Mouse (Mus musculus) effector memory CD4-positive, alpha-beta T cell, adult 7 months (primary cell): ENCODE results near the gene Zbtb32. TPM values are rescaled to one million over a fixed set of nuclear protein-coding genes. Genes with fewer than 3 reads are reported as not detected.

Experiments
- polyA plus RNA-seq: library from polyadenylated mRNA; unstranded; fragments of 100-300 nt; shearing (Covaris generic); gene quantifications from one replicate; pipeline ENCODE4 v1.2.1, GENCODE M21; 2017

Gene Zbtb32
- 16.9 TPM for polyA plus RNA-seq

DNA sequence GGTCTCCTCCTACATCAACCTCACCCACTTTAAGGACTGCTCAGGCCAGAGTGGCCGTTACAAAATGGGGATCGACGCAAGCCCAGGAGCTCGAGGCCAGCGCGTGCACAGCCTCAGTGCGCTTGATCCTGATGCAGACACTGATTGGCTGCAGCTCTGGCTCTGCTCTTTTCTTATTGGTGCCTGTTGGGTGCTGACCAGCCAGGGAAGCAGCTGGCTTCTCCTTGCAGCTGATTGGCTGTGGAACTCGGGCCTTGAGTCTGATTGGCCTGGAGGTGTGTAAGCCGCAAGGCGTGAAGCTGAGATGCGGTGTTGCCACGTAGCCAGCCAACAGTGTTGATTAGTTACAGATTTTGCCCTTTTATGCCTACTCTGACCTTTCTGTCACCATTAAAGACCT lies at the start of gene Zbtb32:
Zbtb32 (minus strand) TSS at position 124 of the 400 bp plus-strand sequence.

GRCm38 (mm10) chr7:30635752-30636151 lies 37.0 kb upstream of the Zbtb32 start, which contains the start of gene Etv2:
Gene Etv2, minus strand, starts transcription at chr7:30635852.

DNA sequence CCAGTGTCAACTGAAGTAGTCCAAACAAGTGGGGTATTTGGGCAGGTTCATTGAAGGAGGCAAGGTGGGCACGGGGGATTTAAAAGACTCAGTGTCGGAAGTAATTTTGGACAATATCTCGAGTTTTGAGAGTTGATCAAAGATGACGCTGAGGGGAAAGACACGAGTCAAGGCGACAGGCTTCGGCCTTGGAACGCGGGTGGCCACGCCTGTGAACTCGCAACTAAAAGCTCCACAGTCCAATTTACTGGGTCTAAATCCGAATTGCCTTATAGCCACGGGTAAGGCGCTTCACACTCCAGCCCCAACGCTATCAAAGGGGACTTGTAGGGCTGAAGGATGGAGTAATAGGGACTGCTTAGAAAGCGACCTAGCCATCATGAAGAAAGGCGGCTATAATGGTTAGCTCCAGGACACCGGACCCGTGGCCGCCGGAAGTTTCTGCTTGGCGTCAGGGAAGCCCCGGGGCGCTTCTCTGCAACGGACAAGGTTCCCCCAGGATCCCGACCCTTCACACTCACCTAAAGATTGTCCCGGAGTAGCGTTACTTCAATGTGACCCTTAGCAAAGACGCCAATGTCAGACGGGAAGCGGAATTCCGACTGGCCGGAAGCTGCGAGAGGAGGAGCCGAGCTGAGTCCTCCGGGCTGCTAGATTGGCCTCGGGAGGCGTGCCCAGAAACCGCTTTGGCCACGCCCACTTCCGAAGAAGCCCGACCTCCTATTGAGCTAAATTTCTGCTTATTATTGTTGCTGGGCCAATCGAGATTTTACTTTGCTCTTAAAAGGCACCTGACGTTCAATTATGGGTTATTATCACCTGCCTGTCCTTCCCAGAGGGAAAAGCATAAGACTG lies 27.0 kb upstream of the Zbtb32 start, which contains the start of gene Cox6b1:
Cox6b1 (minus strand) TSS at position 622 of the 855 bp plus-strand sequence.

GRCm38 (mm10) chr7:30612654-30613402 lies 14.1 kb upstream of the Zbtb32 start, which contains the start of gene Upk1a:
Gene Upk1a, minus strand, starts transcription at chr7:30612847.

GRCm38 (mm10) chr7:30588676-30589434 lies 9.9 kb downstream of the Zbtb32 start, which contains the start of gene Kmt2b:
Gene Kmt2b, minus strand, starts transcription at chr7:30588726.

GRCm38 (mm10) chr7:30564970-30565571 lies 33.6 kb downstream of the Zbtb32 start, which contains the start of gene Igflr1:
Gene Igflr1, plus strand, starts transcription at chr7:30565427.

DNA sequence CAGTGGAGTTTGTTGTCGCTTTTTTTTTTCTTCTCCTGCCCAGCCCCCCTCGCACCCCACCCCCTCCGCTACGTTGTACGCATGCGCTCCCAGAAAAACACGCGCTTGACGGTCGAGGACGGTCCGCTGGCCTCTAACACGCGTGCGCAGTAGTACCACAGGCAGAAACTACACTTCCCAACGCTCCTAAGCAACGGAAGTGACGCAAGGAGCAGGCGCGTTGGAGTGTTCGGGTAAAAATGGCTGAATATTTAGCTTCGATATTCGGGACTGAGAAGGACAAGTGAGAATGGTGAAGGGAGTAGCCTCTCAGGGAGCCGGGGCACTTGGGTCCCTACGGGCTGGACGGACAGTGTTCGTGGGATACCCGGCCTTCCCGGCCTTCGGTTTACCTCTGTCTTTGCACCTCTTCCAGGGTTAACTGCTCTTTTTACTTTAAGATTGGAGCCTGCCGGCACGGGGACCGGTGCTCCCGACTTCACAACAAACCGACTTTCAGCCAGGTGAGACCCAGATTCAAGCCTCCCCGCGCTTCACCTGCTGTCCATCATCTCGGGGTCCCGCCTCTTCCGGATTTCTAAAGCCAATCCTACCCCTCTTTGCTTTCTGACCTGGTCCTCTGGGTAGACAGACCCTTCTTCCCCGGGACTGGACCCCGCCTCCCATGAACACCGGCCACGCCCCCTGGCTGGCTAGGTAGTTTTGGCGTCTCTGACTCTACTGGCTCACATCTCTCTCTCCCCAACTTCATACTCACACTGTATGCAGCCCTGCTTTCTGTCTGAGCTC lies 35.4 kb downstream of the Zbtb32 start, which contains the start of the genes U2af1l4, Gm49396 and Psenen:
U2af1l4 (plus strand) TSS at position 185 of the 789 bp plus-strand sequence.
Gm49396 (plus strand) TSS at position 228 of the 789 bp plus-strand sequence.
Psenen (minus strand) TSS at position 511 of the 789 bp plus-strand sequence.

GRCm38 (mm10) chr7:30559443-30559954 lies 39.2 kb downstream of the Zbtb32 start, which contains the start of gene Lin37:
Gene Lin37, minus strand, starts transcription at chr7:30559838.

GRCm38 (mm10) chr7:30552102-30553020 lies 46.3 kb downstream of the Zbtb32 start, which contains the start of the genes Hspb6 and Proser3:
Gene Hspb6, plus strand, starts transcription at chr7:30552178.
Gene Proser3, minus strand, starts transcription at chr7:30552299.

Other genes with a start within 250 kb of the Zbtb32 start
- not detected for gene Lrfn3, start 236.1 kb downstream of the Zbtb32 start, polyA plus RNA-seq
- not detected for gene Tyrobp, start 185.1 kb downstream of the Zbtb32 start, polyA plus RNA-seq
- 749 TPM for gene Hcst, start 179.1 kb downstream of the Zbtb32 start, polyA plus RNA-seq
- 888 TPM for gene Nfkbid, start 177.2 kb downstream of the Zbtb32 start, polyA plus RNA-seq
- 24.5 TPM for gene Aplp1, start 153.4 kb downstream of the Zbtb32 start, polyA plus RNA-seq
- gene Kirrel2, start 141.2 kb downstream of the Zbtb32 start, polyA plus RNA-seq = not detected
- gene Nphs1, start 140.6 kb downstream of the Zbtb32 start, polyA plus RNA-seq = 0.22 TPM
- not detected for gene Prodh2, start 105.3 kb downstream of the Zbtb32 start, polyA plus RNA-seq
- gene Arhgap33, start 63.8 kb downstream of the Zbtb32 start, polyA plus RNA-seq = 1.1 TPM
- gene Hspb6, start 46.7 kb downstream of the Zbtb32 start, polyA plus RNA-seq = 5.0 TPM
- 2.2 TPM for gene Proser3, start 46.6 kb downstream of the Zbtb32 start, polyA plus RNA-seq
- 49.3 TPM for gene Lin37, start 39.1 kb downstream of the Zbtb32 start, polyA plus RNA-seq
- gene U2af1l4, start 35.6 kb downstream of the Zbtb32 start, polyA plus RNA-seq = 90.7 TPM
- gene Gm49396, start 35.6 kb downstream of the Zbtb32 start, polyA plus RNA-seq = 54.0 TPM
- 150 TPM for gene Psenen, start 35.3 kb downstream of the Zbtb32 start, polyA plus RNA-seq
- gene Igflr1, start 33.5 kb downstream of the Zbtb32 start, polyA plus RNA-seq = 67.5 TPM
- 11.1 TPM for gene Kmt2b, start 10.2 kb downstream of the Zbtb32 start, polyA plus RNA-seq
- 0.62 TPM for gene Upk1a, start 13.9 kb upstream of the Zbtb32 start, polyA plus RNA-seq
- 445 TPM for gene Cox6b1, start 27.2 kb upstream of the Zbtb32 start, polyA plus RNA-seq
- gene Etv2, start 36.9 kb upstream of the Zbtb32 start, polyA plus RNA-seq = not detected
- 238 TPM for gene Rbm42, start 51.4 kb upstream of the Zbtb32 start, polyA plus RNA-seq
- 47.1 TPM for gene Haus5, start 66.1 kb upstream of the Zbtb32 start, polyA plus RNA-seq
- gene Pmis2, start 72.7 kb upstream of the Zbtb32 start, polyA plus RNA-seq = not detected
- gene 2200002J24Rik, start 100.0 kb upstream of the Zbtb32 start, polyA plus RNA-seq = not detected
- not detected for gene Atp4a, start 113.3 kb upstream of the Zbtb32 start, polyA plus RNA-seq
- gene Tmem147, start 130.6 kb upstream of the Zbtb32 start, polyA plus RNA-seq = 66.4 TPM
- gene Gapdhs, start 144.8 kb upstream of the Zbtb32 start, polyA plus RNA-seq = 1.1 TPM
- 1.2 TPM for gene Sbsn, start 152.6 kb upstream of the Zbtb32 start, polyA plus RNA-seq
- not detected for gene Dmkn, start 164.8 kb upstream of the Zbtb32 start, polyA plus RNA-seq
- gene Krtdap, start 189.0 kb upstream of the Zbtb32 start, polyA plus RNA-seq = not detected
- 0.27 TPM for gene Ffar2, start 224.9 kb upstream of the Zbtb32 start, polyA plus RNA-seq